Mouse (Mus musculus) MEL (cell line): ENCODE measurements around the gene Tmem81. TPM values are rescaled to one million over a fixed set of nuclear protein-coding genes. Genes with fewer than 3 reads are reported as not detected.

ENCODE experiments used
- DNase-seq: peaks from one replicate; pipeline ENCODE4 v3.0.0; 2011; ENCODE audit warnings: low read depth, low spot score
- H3K27ac ChIP-seq: 2 replicates; pipeline ENCODE4 v1.5.1; 2012; ENCODE audit warnings: low read depth, mild to moderate bottlenecking, control low read depth, low read length, moderate library complexity; ENCODE audit not compliant: control insufficient read depth
- H3K27me3 ChIP-seq, 2 experiments: fragments of 150-350 bp in 1 of 2; sonication (generic) in 1 of 2; 2 replicates each; pipeline ENCODE4 v1.6.1; 2012; ENCODE audit warnings: low read length in 2 of 2, mild to moderate bottlenecking in 2 of 2, improper control_type of control experiment in 1 of 2, moderate library complexity in 1 of 2; ENCODE audit not compliant: insufficient read depth in 2 of 2, control insufficient read depth in 1 of 2
- H3K36me3 ChIP-seq, 2 experiments: 2 replicates each; pipeline ENCODE4 v1.6.1; 2012 to 2014; ENCODE audit warnings: low read length in 2 of 2, improper control_type of control experiment in 1 of 2, inconsistent platforms in 1 of 2, mild to moderate bottlenecking in 1 of 2; ENCODE audit not compliant: insufficient read depth in 2 of 2, control insufficient read depth in 1 of 2
- H3K4me1 ChIP-seq, 2 experiments: fragments of 150-350 bp in 1 of 2; sonication (generic) in 1 of 2; 2 replicates each; pipeline ENCODE4 v1.6.1; 2012; ENCODE audit warnings: low read length in 2 of 2, improper control_type of control experiment in 1 of 2, mild to moderate bottlenecking in 1 of 2; ENCODE audit not compliant: insufficient read depth in 2 of 2, control insufficient read depth in 1 of 2
- H3K4me3 ChIP-seq, 2 experiments: fragments of 150-350 bp in 1 of 2; sonication (generic) in 1 of 2; 2 replicates each; pipeline ENCODE4 v1.5.1; 2012; ENCODE audit warnings: low read depth in 2 of 2, low read length in 2 of 2, mild to moderate bottlenecking in 2 of 2, moderate library complexity in 2 of 2, control low read depth in 1 of 2, improper control_type of control experiment in 1 of 2; ENCODE audit not compliant: control insufficient read depth in 1 of 2, insufficient read depth in 1 of 2
- H3K79me2 ChIP-seq: 2 replicates; pipeline ENCODE4 v1.6.1; 2012; ENCODE audit warnings: mild to moderate bottlenecking, low read length, moderate library complexity; ENCODE audit not compliant: control insufficient read depth, poor library complexity, insufficient read depth
- H3K9ac ChIP-seq: 2 replicates; pipeline ENCODE4 v1.6.1; 2012; ENCODE audit warnings: low read depth, mild to moderate bottlenecking, control low read depth, low read length, moderate library complexity; ENCODE audit not compliant: control insufficient read depth, poor library complexity, severe bottlenecking
- H3K9me3 ChIP-seq: fragments of 150-350 bp; sonication (generic); replicated peaks from 2 replicates; pipeline ENCODE4 v1.6.1; 2012; ENCODE audit warnings: mild to moderate bottlenecking, low read length, improper control_type of control experiment, moderate library complexity; ENCODE audit not compliant: insufficient read depth
- BHLHE40 ChIP-seq: IDR thresholded peaks from 2 replicates; pipeline ENCODE4 v1.6.1; 2012; ENCODE audit warnings: low read depth, mild to moderate bottlenecking, inconsistent platforms, low read length, improper control_type of control experiment, borderline replicate concordance
- CHD1 ChIP-seq: IDR thresholded peaks from 2 replicates; pipeline ENCODE4 v1.6.1; 2012; ENCODE audit warnings: low read depth, mild to moderate bottlenecking, inconsistent platforms, low read length, improper control_type of control experiment
- CHD2 ChIP-seq: IDR thresholded peaks from 2 replicates; pipeline ENCODE4 v1.6.1; 2011; ENCODE audit warnings: low read length, improper control_type of control experiment
- CTCF ChIP-seq, 3 experiments: IDR thresholded peaks in 2 of 3; conservative IDR thresholded peaks in 1 of 3; 2 replicates each; pipeline ENCODE4 v1.5.1; 2011 to 2012; ENCODE audit warnings: low read length in 3 of 3, low read depth in 2 of 3, mild to moderate bottlenecking in 2 of 3, improper control_type of control experiment in 1 of 3, inconsistent platforms in 1 of 3, mixed read lengths in 1 of 3, moderate library complexity in 1 of 3; ENCODE audit not compliant: control insufficient read depth in 1 of 3, insufficient read depth in 1 of 3, poor library complexity in 1 of 3, severe bottlenecking in 1 of 3
- E2F4 ChIP-seq: IDR thresholded peaks from 2 replicates; pipeline ENCODE4 v1.6.1; 2011; ENCODE audit warnings: low read depth, low read length, improper control_type of control experiment, borderline replicate concordance
- ELF1 ChIP-seq: IDR thresholded peaks from 2 replicates; pipeline ENCODE4 v1.6.1; 2014; ENCODE audit warnings: low read depth, mild to moderate bottlenecking, inconsistent platforms, low read length, improper control_type of control experiment, moderate library complexity
- EP300 ChIP-seq, 2 experiments: IDR thresholded peaks; 2 replicates each; pipeline ENCODE4 v1.6.1; 2011; ENCODE audit warnings: improper control_type of control experiment in 2 of 2, low read length in 2 of 2, low read depth in 1 of 2, mild to moderate bottlenecking in 1 of 2
- ETS1 ChIP-seq: IDR thresholded peaks from 2 replicates; pipeline ENCODE4 v1.6.1; 2012; ENCODE audit warnings: low read depth, mild to moderate bottlenecking, inconsistent platforms, low read length, improper control_type of control experiment, moderate library complexity
- GABPA ChIP-seq: IDR thresholded peaks from 2 replicates; pipeline ENCODE4 v1.6.1; 2012; ENCODE audit warnings: low read depth, mild to moderate bottlenecking, inconsistent platforms, low read length, improper control_type of control experiment, moderate library complexity
- HCFC1 ChIP-seq: IDR thresholded peaks from 2 replicates; pipeline ENCODE4 v1.6.1; 2012; ENCODE audit warnings: low read depth, mild to moderate bottlenecking, inconsistent platforms, low read length, improper control_type of control experiment, moderate library complexity
- KAT2A ChIP-seq: conservative IDR thresholded peaks from 2 replicates; pipeline ENCODE4 v1.6.1; 2012; ENCODE audit warnings: low read depth, low read length, improper control_type of control experiment, inconsistent platforms
- MAFK ChIP-seq: IDR thresholded peaks from 2 replicates; pipeline ENCODE4 v1.6.1; 2011; ENCODE audit warnings: low read depth, mild to moderate bottlenecking, low read length, improper control_type of control experiment, borderline replicate concordance
- MAX ChIP-seq: IDR thresholded peaks from 2 replicates; pipeline ENCODE4 v1.6.1; 2011; ENCODE audit warnings: low read length, improper control_type of control experiment
- MAZ ChIP-seq: IDR thresholded peaks from 2 replicates; pipeline ENCODE4 v1.6.1; 2012; ENCODE audit warnings: low read depth, mild to moderate bottlenecking, inconsistent platforms, low read length, improper control_type of control experiment
- MEF2A ChIP-seq: IDR thresholded peaks from 2 replicates; pipeline ENCODE4 v1.6.1; 2014; ENCODE audit warnings: low read depth, mild to moderate bottlenecking, inconsistent platforms, low read length, improper control_type of control experiment; ENCODE audit not compliant: poor library complexity, insufficient replicate concordance, severe bottlenecking; ENCODE audit errors: extremely low read depth
- MYB ChIP-seq: IDR thresholded peaks from 2 replicates; pipeline ENCODE4 v1.6.1; 2011; ENCODE audit warnings: mild to moderate bottlenecking, low read depth, low read length, improper control_type of control experiment
- MYC ChIP-seq: IDR thresholded peaks from 2 replicates; pipeline ENCODE4 v1.6.1; 2011; ENCODE audit warnings: low read depth, mild to moderate bottlenecking, low read length, improper control_type of control experiment, moderate library complexity
- NELFE ChIP-seq: IDR thresholded peaks from 2 replicates; pipeline ENCODE4 v1.6.1; 2011; ENCODE audit warnings: low read depth, low read length, improper control_type of control experiment
- NRF1 ChIP-seq: IDR thresholded peaks from 2 replicates; pipeline ENCODE4 v1.6.1; 2014; ENCODE audit warnings: low read depth, mild to moderate bottlenecking, inconsistent platforms, low read length, improper control_type of control experiment, moderate library complexity; ENCODE audit not compliant: poor library complexity, insufficient read depth, severe bottlenecking
- POLR2A ChIP-seq, 2 experiments: IDR thresholded peaks; 2 replicates each; pipeline ENCODE4 v1.6.1; 2011 to 2012; ENCODE audit warnings: low read length in 2 of 2, mild to moderate bottlenecking in 2 of 2, control low read depth in 1 of 2, improper control_type of control experiment in 1 of 2, low read depth in 1 of 2, moderate library complexity in 1 of 2; ENCODE audit not compliant: control insufficient read depth in 1 of 2, insufficient read depth in 1 of 2, poor library complexity in 1 of 2
- POLR2AphosphoS2 ChIP-seq: IDR thresholded peaks from 2 replicates; pipeline ENCODE4 v1.6.1; 2011; ENCODE audit warnings: low read length, improper control_type of control experiment
- POLR2AphosphoS5 ChIP-seq: IDR thresholded peaks from 2 replicates; pipeline ENCODE4 v1.6.1; 2012; ENCODE audit warnings: low read depth, borderline replicate concordance, mild to moderate bottlenecking, inconsistent platforms, low read length, moderate library complexity, mixed read lengths
- RAD21 ChIP-seq: IDR thresholded peaks from 2 replicates; pipeline ENCODE4 v1.6.1; 2011; ENCODE audit warnings: mild to moderate bottlenecking, low read depth, low read length, improper control_type of control experiment
- RCOR1 ChIP-seq: IDR thresholded peaks from 2 replicates; pipeline ENCODE4 v1.6.1; 2012; ENCODE audit warnings: low read depth, mild to moderate bottlenecking, inconsistent platforms, low read length, improper control_type of control experiment
- SIN3A ChIP-seq: IDR thresholded peaks from 2 replicates; pipeline ENCODE4 v1.6.1; 2012; ENCODE audit warnings: low read length, improper control_type of control experiment, inconsistent platforms
- SMC3 ChIP-seq: IDR thresholded peaks from 2 replicates; pipeline ENCODE4 v1.6.1; 2011; ENCODE audit warnings: low read depth, low read length, improper control_type of control experiment
- TAL1 ChIP-seq: IDR thresholded peaks from 2 replicates; pipeline ENCODE4 v1.6.1; 2012; ENCODE audit warnings: mild to moderate bottlenecking, inconsistent platforms, low read length, moderate library complexity, mixed read lengths
- TBP ChIP-seq: IDR thresholded peaks from 2 replicates; pipeline ENCODE4 v1.8.0; 2011; ENCODE audit warnings: low read depth, low read length, improper control_type of control experiment
- TCF12 ChIP-seq: IDR thresholded peaks from 2 replicates; pipeline ENCODE4 v1.6.1; 2014; ENCODE audit warnings: low read depth, mild to moderate bottlenecking, inconsistent platforms, low read length, improper control_type of control experiment, moderate library complexity
- UBTF ChIP-seq: IDR thresholded peaks from 2 replicates; pipeline ENCODE4 v1.6.1; 2012; ENCODE audit warnings: low read depth, mild to moderate bottlenecking, inconsistent platforms, low read length, improper control_type of control experiment, moderate library complexity, borderline replicate concordance; ENCODE audit not compliant: insufficient read depth
- USF1 ChIP-seq: IDR thresholded peaks from 2 replicates; pipeline ENCODE4 v1.6.1; 2014; ENCODE audit warnings: low read depth, mild to moderate bottlenecking, inconsistent platforms, low read length, improper control_type of control experiment, moderate library complexity
- USF2 ChIP-seq, 2 experiments: IDR thresholded peaks; 2 replicates each; pipeline ENCODE4 v1.6.1; 2011 to 2012; ENCODE audit warnings: improper control_type of control experiment in 2 of 2, low read length in 2 of 2, borderline replicate concordance in 1 of 2, inconsistent platforms in 1 of 2, low read depth in 1 of 2, mild to moderate bottlenecking in 1 of 2; ENCODE audit not compliant: insufficient read depth in 1 of 2
- ZC3H11A ChIP-seq: IDR thresholded peaks from 2 replicates; pipeline ENCODE4 v1.6.1; 2012; ENCODE audit warnings: low read depth, mild to moderate bottlenecking, inconsistent platforms, low read length, improper control_type of control experiment
- ZNF384 ChIP-seq: IDR thresholded peaks from 2 replicates; pipeline ENCODE4 v1.6.1; 2012; ENCODE audit warnings: low read depth, mild to moderate bottlenecking, inconsistent platforms, low read length, improper control_type of control experiment
- polyA plus RNA-seq, 2 experiments: library from polyadenylated mRNA; stranded (reverse) in 1 of 2; unstranded in 1 of 2; fragments of >175 nt in 1 of 2; fragments of >200 nt in 1 of 2; gene quantifications; 2 replicates each; pipeline versions ENCODE4 v1.2.1 to v1.2.4; 2012; ENCODE audit warnings: low replicate concordance in 2 of 2, low read depth in 1 of 2; ENCODE audit not compliant: insufficient read length in 2 of 2, insufficient read depth in 1 of 2, missing spikeins in 1 of 2
- total RNA-seq: library from RNA; depleted of rRNA; stranded (reverse); fragments of 300-350 nt; gene quantifications from 2 replicates; pipeline ENCODE4 v1.2.3, GENCODE M21; 2012

Tmem81 gene
- total and polyA plus RNA-seq, 3 experiments = 2.9 to 5.4 TPM; not detected in 1

- H3K27ac ChIP-seq = no peak overlapping the region
Observed at GRCm38 (mm10) chr1:132523920-132524319, 17.9 kb downstream of the Tmem81 start.

GRCm38 (mm10) chr1:132525832-132526231 lies 19.8 kb downstream of the Tmem81 start:
- H3K27me3 ChIP-seq = peaks cover 2 to 6% of the 10 kb centered on the region in 2 experiments; a peak in 3 of 4 replicates
- H3K27ac ChIP-seq = no peak overlapping the region
- no peaks in the 10 kb centered on the region for H3K9me3 ChIP-seq
- H3K4me1 ChIP-seq = no peaks in the 10 kb centered on the region
- no peak overlapping the region for H3K9ac ChIP-seq
- DNase-seq = peak; percentile 64
- no peaks in the 10 kb centered on the region for H3K36me3 ChIP-seq
- H3K79me2 ChIP-seq = no peaks in the 10 kb centered on the region
- no peak overlapping the region for H3K4me3 ChIP-seq
- TF ChIP-seq SIN3A (no peak), RAD21 (peak; percentile 82), MEF2A (no peak), NRF1 (no peak), MAFK (no peak), ZC3H11A (peak; percentile 53), POLR2A (IDR thresholded peaks at IDR 0.05; ENCODE audit: control insufficient read depth in 1 of 2, insufficient read depth in 1 of 2, low read depth in 1 of 2, low read length in 2 of 2, poor library complexity in 1 of 2) (no peak), USF2 (IDR thresholded peaks at IDR 0.05; ENCODE audit: borderline replicate concordance in 1 of 2, insufficient read depth in 1 of 2, low read depth in 1 of 2, low read length in 2 of 2) (no peak), UBTF (no peak), CTCF (IDR thresholded peaks at IDR 0.05 in 2 of 3, conservative IDR thresholded peaks at IDR 0.05 in 1 of 3; ENCODE audit: control insufficient read depth in 1 of 3, insufficient read depth in 1 of 3, low read depth in 2 of 3, low read length in 3 of 3, poor library complexity in 1 of 3, severe bottlenecking in 1 of 3) (peak; percentile 68 to 90 (median 86)), POLR2AphosphoS5 (no peak), CHD2 (no peak), ZNF384 (no peak), HCFC1 (no peak), ETS1 (no peak), EP300 (IDR thresholded peaks at IDR 0.05; ENCODE audit: low read depth in 1 of 2, low read length in 2 of 2) (no peak), ELF1 (no peak), MYC (no peak), SMC3 (peak; percentile 88)

More at GRCm38 (mm10) chr1:132523920-132524319, 17.9 kb downstream of the Tmem81 start:
- Histone ChIP-seq H3K4me3 (no peak overlapping the region), H3K27me3 (peaks cover 0 to 3% of the 10 kb centered on the region in 2 experiments; a peak in 2 of 4 replicates), H3K9me3 (no peaks in the 10 kb centered on the region), H3K4me1 (no peaks in the 10 kb centered on the region), H3K36me3 (no peaks in the 10 kb centered on the region), H3K9ac (no peak overlapping the region), H3K79me2 (no peaks in the 10 kb centered on the region)
- TF ChIP-seq POLR2AphosphoS2 (no peak), HCFC1 (no peak), USF2 (IDR thresholded peaks at IDR 0.05; ENCODE audit: borderline replicate concordance in 1 of 2, insufficient read depth in 1 of 2, low read depth in 1 of 2, low read length in 2 of 2) (no peak), MAFK (no peak), ZC3H11A (peak; percentile 22; the same call in 1 of the 2 replicates), TCF12 (no peak), RCOR1 (no peak), CHD2 (no peak), GABPA (no peak), RAD21 (peak; percentile 49), NRF1 (no peak), MAZ (no peak), MAX (no peak), UBTF (no peak), MYB (no peak), NELFE (no peak), ETS1 (no peak), E2F4 (no peak), USF1 (no peak), CHD1 (no peak), POLR2A (IDR thresholded peaks at IDR 0.05; ENCODE audit: control insufficient read depth in 1 of 2, insufficient read depth in 1 of 2, low read depth in 1 of 2, low read length in 2 of 2, poor library complexity in 1 of 2) (no peak), EP300 (IDR thresholded peaks at IDR 0.05; ENCODE audit: low read depth in 1 of 2, low read length in 2 of 2) (no peak), BHLHE40 (no peak), TBP (no peak), CTCF (IDR thresholded peaks at IDR 0.05 in 2 of 3, conservative IDR thresholded peaks at IDR 0.05 in 1 of 3; ENCODE audit: control insufficient read depth in 1 of 3, insufficient read depth in 1 of 3, low read depth in 2 of 3, low read length in 3 of 3, poor library complexity in 1 of 3, severe bottlenecking in 1 of 3) (peak; percentile 72 to 82 (median 74)), SIN3A (no peak), SMC3 (peak; percentile 61), TAL1 (no peak), KAT2A (no peak), POLR2AphosphoS5 (no peak)
- DNase-seq = peak; percentile 75
